Mouse (Mus musculus) hematopoietic multipotent progenitor cell, adult 10-12 weeks (in vitro differentiated cells): ENCODE data around the gene Myo3a. TPM values are rescaled to one million over a fixed set of nuclear protein-coding genes. Genes with fewer than 3 reads are reported as not detected.

ENCODE experiments used
- polyA plus RNA-seq: library from polyadenylated mRNA; stranded (reverse); fragments of >175 nt; gene quantifications from 2 replicates; pipeline ENCODE4 v1.2.3, GENCODE M21; 2012; ENCODE audit warnings: low replicate concordance

The Myo3a gene
- polyA plus RNA-seq = not detected in 2 replicates

DNA sequence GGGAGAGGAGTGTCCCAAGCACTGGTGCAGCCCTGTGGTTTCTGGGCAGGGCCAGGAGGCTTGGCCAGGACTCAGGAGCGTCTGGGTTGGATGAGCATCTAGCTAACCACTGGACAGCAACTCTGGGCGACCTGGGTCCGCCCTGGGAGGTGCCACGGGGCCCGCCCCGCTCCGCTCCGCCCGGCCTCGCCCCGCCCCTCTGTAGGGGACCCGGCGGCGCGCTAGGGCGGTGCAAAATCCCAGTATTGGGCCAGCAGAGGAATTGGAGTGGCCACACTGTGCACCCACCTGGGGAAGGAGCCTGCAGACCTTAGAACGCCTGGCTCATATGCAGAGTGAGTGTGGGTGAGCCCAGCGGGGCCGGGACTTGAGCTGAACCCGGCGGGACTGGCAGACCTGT, at the start of gene Myo3a:
Gene Myo3a, plus strand, starts transcription at position 196 of the 400 bp plus-strand sequence.

DNA sequence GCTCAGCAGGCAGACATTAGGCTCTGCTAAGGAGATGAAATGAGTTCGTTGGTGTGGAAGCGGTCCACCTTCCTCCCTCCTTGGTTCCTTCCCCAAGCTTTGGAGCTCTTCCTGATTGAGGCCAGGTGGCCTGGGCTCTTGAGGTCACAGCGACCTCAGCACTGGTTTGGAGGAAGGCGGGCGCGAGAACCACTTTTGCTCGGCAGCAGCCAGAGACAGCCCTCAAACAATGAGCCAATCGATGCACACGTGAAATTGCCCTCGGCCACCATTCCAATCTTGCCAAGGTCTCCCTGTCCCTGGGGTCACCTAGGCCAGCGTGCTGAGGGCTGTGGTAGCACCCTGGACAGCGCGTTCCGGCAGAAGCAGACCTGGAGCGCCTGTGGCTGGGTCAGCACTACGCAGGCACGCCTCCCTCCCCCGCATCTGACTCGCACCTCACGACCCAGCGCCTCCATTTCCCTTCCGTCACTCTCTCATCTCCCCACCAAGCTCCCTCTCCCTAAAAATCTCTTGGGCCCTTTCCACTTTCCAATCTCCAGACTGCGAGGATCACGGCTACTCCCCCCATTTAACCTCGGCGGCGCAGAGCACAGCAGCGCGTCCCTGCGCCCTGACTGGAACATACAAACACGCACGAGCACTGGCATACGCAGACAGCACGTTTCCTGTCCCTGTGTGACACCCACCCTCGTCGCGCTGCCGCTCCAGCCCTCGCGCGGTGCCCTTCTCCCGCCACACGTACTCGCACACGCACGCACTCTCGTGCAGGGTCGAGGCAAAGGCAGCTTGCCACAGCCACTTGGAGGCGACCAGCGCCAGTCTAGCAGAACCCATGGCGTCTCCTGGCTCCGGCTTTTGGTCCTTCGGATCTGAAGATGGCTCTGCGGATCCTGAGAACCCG, 394.8 kb downstream of the Myo3a start, which contains the start of gene Gad2:
Gene Gad2, plus strand, starts transcription at position 378 of the 904 bp plus-strand sequence.

